Mouse (Mus musculus) c-Kit-positive CD71-positive TER-119-positive erythroid progenitor cells, embryonic 14.5 days (primary cell): ENCODE data around the gene Pom121l2.
A peak's percentile ranks its signal among the peaks of the same experiment; 100 is the strongest.

Experiments
- DNase-seq: peaks from one replicate; pipeline ENCODE4 v3.0.0-alpha.2; 2013; ENCODE audit warnings: low spot score

The Pom121l2 gene

GRCm38 (mm10) chr13:21993957-21994738 lies 13.2 kb downstream of the Pom121l2 start:
- peak; percentile 64 for DNase-seq

- no peak for DNase-seq
Measured at GRCm38 (mm10) chr13:21994896-21995295, 13.9 kb downstream of the Pom121l2 start.

- peak; percentile 33 for DNase-seq
Measured at GRCm38 (mm10) chr13:21995331-21995914, 14.4 kb downstream of the Pom121l2 start.

- DNase-seq = peak; percentile 59
Measured at GRCm38 (mm10) chr13:21996101-21996839, 15.3 kb downstream of the Pom121l2 start.

- DNase-seq = no peak
Measured at GRCm38 (mm10) chr13:21996840-21997185, 15.8 kb downstream of the Pom121l2 start.

GRCm38 (mm10) chr13:21997201-21997820 lies 16.3 kb downstream of the Pom121l2 start:
- DNase-seq = no peak

- DNase-seq = no peak
Measured at GRCm38 (mm10) chr13:21997821-21998220, 16.8 kb downstream of the Pom121l2 start.

- no peak for DNase-seq
Measured at GRCm38 (mm10) chr13:21998412-21998811, 17.4 kb downstream of the Pom121l2 start.

GRCm38 (mm10) chr13:21999147-21999546 lies 18.2 kb downstream of the Pom121l2 start:
- no peak for DNase-seq

GRCm38 (mm10) chr13:22001346-22001745 lies 20.4 kb downstream of the Pom121l2 start:
- DNase-seq = no peak

GRCm38 (mm10) chr13:22001823-22002222 lies 20.8 kb downstream of the Pom121l2 start:
- DNase-seq = no peak

- no peak for DNase-seq
Measured at GRCm38 (mm10) chr13:22005605-22006333, 24.8 kb downstream of the Pom121l2 start.

- DNase-seq = no peak
Measured at GRCm38 (mm10) chr13:22006334-22007120, 25.5 kb downstream of the Pom121l2 start.

GRCm38 (mm10) chr13:22007121-22007510 lies 26.1 kb downstream of the Pom121l2 start:
- DNase-seq = no peak

- no peak for DNase-seq
Measured at GRCm38 (mm10) chr13:22007872-22008271, 26.9 kb downstream of the Pom121l2 start.

GRCm38 (mm10) chr13:22008707-22009106 lies 27.7 kb downstream of the Pom121l2 start:
- DNase-seq = no peak

GRCm38 (mm10) chr13:22009642-22010041 lies 28.6 kb downstream of the Pom121l2 start, which contains the start of gene Prss16:
Gene Prss16 (minus strand): TSS chr13:22009742.
- no peak for DNase-seq

- no peak for DNase-seq
Measured at GRCm38 (mm10) chr13:22013716-22014115, 32.7 kb downstream of the Pom121l2 start.

GRCm38 (mm10) chr13:22014411-22014845 lies 33.4 kb downstream of the Pom121l2 start:
- no peak for DNase-seq

GRCm38 (mm10) chr13:22015479-22016450 lies 34.8 kb downstream of the Pom121l2 start:
- peak; percentile 95 for DNase-seq
